Mouse (Mus musculus): ENCODE data around the gene Fstl4. TPM values are rescaled to one million over a fixed set of nuclear protein-coding genes. Genes with fewer than 3 reads are reported as not detected.
"Not testable (repeated sequence)": the region's sequence is repeated elsewhere in the genome, so short reads cannot be mapped to it uniquely, and the experiment has no call there.

Fstl4 gene
- total RNA-seq, 2 experiments from 2014 or later = 44.1 to 47.2 TPM

GRCm38 (mm10) chr11:53157621-53158259, 393.3 kb downstream of the Fstl4 start:
- DNase-seq (ENCODE audit: extremely low spot score in 1 of 2, low spot score in 2 of 2) = no peak
- TF ChIP-seq CTCF (IDR thresholded peaks at IDR 0.05) = peak; percentile 33
- intact Hi-C loops (cut with DNase I) = no loop called here
- Histone ChIP-seq H3K27ac (no peak overlapping the region), H3K4me3 (no peak overlapping the region)

DNA sequence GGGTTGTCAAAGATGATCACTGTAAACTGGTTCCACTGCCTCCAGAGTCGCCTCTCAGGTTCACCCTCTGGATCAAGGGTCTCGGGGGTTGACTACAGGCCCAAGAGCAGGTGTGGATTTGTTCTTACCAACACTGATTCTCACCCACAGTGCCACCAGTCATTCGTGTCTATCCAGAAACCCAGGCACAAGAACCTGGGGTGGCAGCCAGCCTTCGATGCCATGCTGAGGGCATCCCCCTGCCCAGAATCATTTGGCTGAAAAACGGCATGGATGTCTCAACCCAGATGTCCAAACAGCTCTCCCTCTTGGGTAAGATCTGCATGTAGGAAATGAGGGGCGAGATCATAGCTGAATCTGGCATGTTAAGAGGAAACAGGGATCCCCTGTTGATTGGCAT, 398.0 kb downstream of the Fstl4 start:
- H3K27ac ChIP-seq = no peak overlapping the region
- intact Hi-C loops (cut with DNase I) = no loop called here
- no peak for TF ChIP-seq CTCF (IDR thresholded peaks at IDR 0.05)
- DNase-seq (ENCODE audit: extremely low spot score in 1 of 2, low spot score in 2 of 2) = no peak
- H3K4me3 ChIP-seq = no peak overlapping the region

GRCm38 (mm10) chr11:53166478-53166877, 402.0 kb downstream of the Fstl4 start:
- H3K4me3 ChIP-seq = no peak overlapping the region
- TF ChIP-seq CTCF (IDR thresholded peaks at IDR 0.05) = no peak
- no peak overlapping the region for H3K27ac ChIP-seq
- DNase-seq (ENCODE audit: extremely low spot score in 1 of 2, low spot score in 2 of 2) = no peak
- intact Hi-C loops (cut with DNase I) = no loop called here

DNA sequence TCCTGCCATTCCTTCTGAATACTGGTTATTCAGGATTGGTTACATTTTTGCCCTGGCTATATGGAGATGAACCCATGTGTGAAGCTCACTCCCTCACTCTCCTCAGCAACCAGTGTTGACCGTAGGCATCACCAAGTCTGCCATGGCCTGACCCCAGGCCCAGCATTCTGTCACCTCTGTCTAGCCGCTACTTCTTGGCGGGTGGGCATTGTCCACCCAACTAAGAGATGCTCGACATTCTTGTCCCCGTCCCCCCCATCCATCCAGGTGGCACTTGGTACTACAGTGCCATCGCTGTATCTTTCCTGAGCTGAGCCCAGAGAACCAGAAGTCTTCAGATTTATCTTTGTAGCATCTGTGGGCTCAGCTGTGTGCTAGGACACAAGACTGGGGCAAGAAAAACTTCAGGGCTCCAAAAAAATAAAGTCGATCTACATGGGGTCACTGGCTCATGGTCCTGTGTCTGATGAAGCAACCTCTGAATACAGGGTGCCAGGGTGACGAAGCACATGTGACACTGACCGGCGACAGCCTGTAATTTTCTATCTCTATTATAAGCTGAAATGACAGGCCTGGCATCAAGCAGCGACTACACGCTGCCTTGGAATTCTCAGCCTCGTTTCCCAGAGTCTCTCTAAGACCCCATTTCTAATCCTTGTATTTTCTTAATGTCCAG, 417.9 kb downstream of the Fstl4 start:
- intact Hi-C loops (cut with DNase I) = no loop called here
- Histone ChIP-seq H3K4me3 (no peak overlapping the region), H3K27ac (no peak overlapping the region)
- DNase-seq (ENCODE audit: extremely low spot score in 1 of 2, low spot score in 2 of 2) = no peak
- no peak for TF ChIP-seq CTCF (IDR thresholded peaks at IDR 0.05)

DNA sequence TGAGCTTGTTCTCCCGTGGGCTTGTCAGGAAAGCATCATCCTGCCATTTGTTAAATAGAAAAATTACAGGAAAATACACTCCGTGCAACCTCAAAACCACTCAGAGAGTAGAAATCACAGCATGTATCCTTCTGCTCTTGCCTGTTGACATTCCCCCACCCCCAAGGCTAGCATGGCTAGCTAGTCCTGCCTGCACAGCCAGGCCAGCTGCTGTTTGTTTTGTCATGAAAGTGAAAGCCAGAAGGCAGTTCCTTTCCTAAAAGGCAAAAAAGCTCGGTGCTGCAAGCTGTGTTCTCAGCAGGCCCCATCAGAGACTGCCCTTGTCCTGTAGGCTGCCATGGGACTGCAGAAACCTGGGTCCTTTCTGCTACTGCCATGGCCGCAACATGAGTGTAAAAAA, 418.4 kb downstream of the Fstl4 start:
- Histone ChIP-seq H3K4me3 (no peak overlapping the region), H3K27ac (no peak overlapping the region)
- no peak for DNase-seq (ENCODE audit: extremely low spot score in 1 of 2, low spot score in 2 of 2)
- no peak for TF ChIP-seq CTCF (IDR thresholded peaks at IDR 0.05)
- intact Hi-C loops (cut with DNase I) = no loop called here

DNA sequence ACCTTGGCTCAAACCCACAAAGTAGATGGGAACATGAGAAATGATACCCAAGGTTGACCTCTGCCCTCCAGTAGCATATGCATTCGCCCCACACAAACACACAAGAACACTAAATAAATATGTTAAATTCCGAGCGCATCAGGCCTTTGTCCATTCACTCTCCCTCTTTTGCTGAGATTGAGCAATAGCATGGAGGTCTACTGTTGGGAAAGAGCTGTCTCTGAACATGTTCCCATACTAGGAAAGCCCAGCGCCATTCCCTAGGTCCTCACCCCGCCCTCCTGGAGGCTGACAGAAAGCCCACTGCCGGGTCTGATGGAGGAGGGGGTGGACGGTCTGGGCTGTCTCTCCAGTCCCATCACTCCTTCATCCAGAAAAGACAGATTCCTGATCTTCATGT, 419.6 kb downstream of the Fstl4 start:
- no peak for DNase-seq (ENCODE audit: extremely low spot score in 1 of 2, low spot score in 2 of 2)
- TF ChIP-seq CTCF (IDR thresholded peaks at IDR 0.05) = no peak
- intact Hi-C loops (cut with DNase I) = no loop called here
- no peak overlapping the region for H3K27ac ChIP-seq
- H3K4me3 ChIP-seq = no peak overlapping the region

DNA sequence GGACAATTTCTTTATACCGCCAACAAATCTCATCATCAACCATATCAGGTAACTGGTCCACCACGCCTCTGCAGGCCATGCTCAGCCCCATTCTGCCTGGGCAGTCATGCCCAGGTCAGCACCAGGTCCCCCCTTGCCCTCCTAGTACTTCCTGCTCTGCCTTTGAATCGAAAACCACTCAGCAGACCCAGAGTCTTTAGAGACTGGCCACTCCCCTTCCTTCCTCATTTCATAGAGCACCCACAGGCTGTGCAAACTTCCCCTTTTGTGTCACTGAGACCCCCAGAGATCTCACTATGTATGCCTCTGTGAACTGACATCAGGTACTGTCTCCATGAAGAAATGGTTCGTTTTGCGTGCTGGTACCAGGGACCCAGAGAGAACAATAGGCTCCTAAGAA, 420.3 kb downstream of the Fstl4 start:
- Histone ChIP-seq H3K4me3 (no peak overlapping the region), H3K27ac (no peak overlapping the region)
- intact Hi-C loops (cut with DNase I) = no loop called here
- no peak for TF ChIP-seq CTCF (IDR thresholded peaks at IDR 0.05)
- no peak for DNase-seq (ENCODE audit: extremely low spot score in 1 of 2, low spot score in 2 of 2)

DNA sequence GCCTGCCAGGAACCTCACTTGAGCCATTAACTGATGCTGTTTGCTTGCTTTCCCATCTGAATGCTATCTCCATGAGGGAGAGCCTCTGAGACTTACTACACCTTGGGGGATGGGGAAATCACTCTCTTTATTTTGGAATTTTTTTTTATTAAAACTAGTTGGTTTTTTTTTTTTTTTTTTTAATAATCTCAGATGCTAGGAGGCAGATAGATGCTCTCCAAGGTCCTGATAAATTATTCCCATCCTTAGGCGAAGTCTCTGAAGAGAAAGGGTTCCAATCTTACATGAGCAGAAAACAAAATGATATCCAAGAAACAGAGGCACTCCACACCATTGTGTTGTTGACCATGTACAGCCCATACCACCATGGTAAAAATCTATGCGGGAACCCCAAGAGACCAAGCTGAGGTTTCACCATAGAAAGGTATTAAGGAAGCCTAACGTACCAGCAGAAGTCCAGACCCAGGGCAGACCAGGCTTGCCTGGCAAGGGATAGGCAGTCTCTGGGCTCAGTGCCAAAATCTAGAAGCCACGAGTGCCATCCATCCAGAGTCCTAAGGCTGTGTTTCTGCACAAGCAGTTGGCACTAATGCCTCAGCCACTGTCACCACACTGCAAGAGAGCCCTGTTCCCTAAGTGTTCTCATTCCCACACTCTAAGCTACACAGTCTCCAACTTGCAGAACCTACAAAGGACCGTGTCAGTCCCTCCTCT, 423.1 kb downstream of the Fstl4 start:
- no peak overlapping the region for H3K4me3 ChIP-seq
- no peak for DNase-seq (ENCODE audit: extremely low spot score in 1 of 2, low spot score in 2 of 2)
- no peak for TF ChIP-seq CTCF (IDR thresholded peaks at IDR 0.05)
- intact Hi-C loops (cut with DNase I) = no loop called here
- no peak overlapping the region for H3K27ac ChIP-seq

GRCm38 (mm10) chr11:53196551-53196950, 432.1 kb downstream of the Fstl4 start:
- intact Hi-C loops (cut with DNase I); H3K4me3 ChIP-seq; DNase-seq (ENCODE audit: extremely low spot score in 1 of 2, low spot score in 2 of 2); H3K27ac ChIP-seq: not testable (repeated sequence)

DNA sequence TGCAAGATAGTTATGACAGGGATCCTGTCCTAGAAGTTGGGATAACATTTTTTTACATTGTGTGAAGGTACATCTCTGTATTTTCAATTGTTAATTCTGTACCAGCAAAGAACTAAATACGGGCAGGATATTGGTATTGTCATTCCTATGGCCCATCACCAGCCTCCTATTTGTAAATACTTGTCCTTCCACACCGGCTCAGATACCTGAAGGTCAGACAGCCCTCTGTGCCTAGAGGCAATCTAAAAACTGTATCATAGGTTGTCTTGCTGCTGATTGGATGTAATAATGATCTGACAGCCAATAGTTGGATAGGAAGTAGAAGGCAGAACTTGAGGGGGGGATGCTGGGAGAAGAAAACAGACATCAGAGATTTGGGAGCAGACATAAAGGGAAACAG, 432.7 kb downstream of the Fstl4 start:
- intact Hi-C loops (cut with DNase I) = no loop called here
- Histone ChIP-seq H3K27ac (no peak overlapping the region), H3K4me3 (no peak overlapping the region)
- no peak for TF ChIP-seq CTCF (IDR thresholded peaks at IDR 0.05)
- DNase-seq (ENCODE audit: extremely low spot score in 1 of 2, low spot score in 2 of 2) = no peak

DNA sequence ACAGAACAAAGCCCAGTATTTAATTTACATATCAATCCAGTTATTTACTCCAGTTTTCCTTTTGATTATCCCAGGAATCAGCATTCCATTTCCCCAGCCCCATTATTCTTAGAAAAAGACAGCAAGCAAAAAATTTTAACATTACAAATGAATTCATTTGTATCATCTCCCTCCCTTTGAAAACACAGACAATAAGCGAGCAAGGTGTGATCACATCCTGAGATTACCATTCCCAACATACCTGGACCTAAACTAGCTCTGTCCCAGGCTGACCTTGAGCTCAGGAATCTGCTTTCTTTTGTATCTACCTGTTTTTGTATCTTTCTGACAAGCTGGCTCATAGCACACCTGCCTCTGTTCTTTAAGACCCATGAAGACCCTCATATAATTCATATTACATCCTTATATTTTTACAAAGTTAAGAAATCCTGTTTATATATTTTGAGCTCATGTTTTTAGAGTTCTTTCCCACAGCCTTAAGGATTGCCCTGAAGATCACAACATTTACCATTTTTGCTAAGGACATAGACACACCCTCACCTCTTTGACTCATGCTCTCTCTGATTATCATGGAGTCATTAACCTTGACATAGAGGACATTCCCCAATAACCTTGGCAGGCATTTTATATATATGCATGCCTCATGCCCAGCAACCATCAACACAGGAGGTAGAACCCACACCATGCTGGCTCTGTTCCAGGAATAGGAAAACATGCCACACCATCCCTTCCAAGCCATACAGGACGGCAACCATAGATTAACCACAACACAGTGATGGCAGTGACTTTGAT, 438.2 kb downstream of the Fstl4 start:
- intact Hi-C loops (cut with DNase I) = no loop called here
- TF ChIP-seq CTCF (IDR thresholded peaks at IDR 0.05) = no peak
- Histone ChIP-seq H3K27ac (no peak overlapping the region), H3K4me3 (no peak overlapping the region)
- no peak for DNase-seq (ENCODE audit: extremely low spot score in 1 of 2, low spot score in 2 of 2)

- TF ChIP-seq CTCF (IDR thresholded peaks at IDR 0.05) = no peak
- intact Hi-C loops (cut with DNase I) = no loop called here
- Histone ChIP-seq H3K27ac (no peak overlapping the region), H3K4me3 (no peak overlapping the region)
- DNase-seq (ENCODE audit: extremely low spot score in 1 of 2, low spot score in 2 of 2) = no peak
These were observed 446.4 kb downstream of the Fstl4 start for GRCm38 (mm10) chr11:53210876-53211275.
